Mouse (Mus musculus) hindbrain, embryonic 14.5 days (tissue): ENCODE measurements at regions not wholly inside any gene's neighbourhood (a gene's known extent, or its start where the extent isn't known, plus 50 kb on each side); places are given as distances from the start of the nearest gene placed in this dataset.
A peak's percentile ranks its signal among the peaks of the same experiment; 100 is the strongest.

Experiments
- ATAC-seq: fragments of 200-750 bp; cut with Nextera tagmentation; 2 replicates; pipeline ENCODE4 v1.8.0; 2017; ENCODE audit warnings: moderate number of reproducible peaks, mild to moderate bottlenecking, moderate TSS enrichment, moderate library complexity; ENCODE audit not compliant: low FRiP score
- DNase-seq: peaks from one replicate; pipeline ENCODE4 v3.0.0-alpha.2; 2015; ENCODE audit warnings: low spot score
- H3K27ac ChIP-seq: fragments of 300-500 bp; sonication (generic); 2 replicates; pipeline ENCODE4 v1.5.1; 2014; ENCODE audit warnings: mild to moderate bottlenecking, moderate library complexity
- H3K27me3 ChIP-seq: fragments of 300-500 bp; sonication (generic); 2 replicates; pipeline ENCODE4 v1.6.1; 2014; ENCODE audit warnings: mild to moderate bottlenecking, low read length, mixed read lengths; ENCODE audit not compliant: control insufficient read depth, insufficient read depth
- H3K36me3 ChIP-seq: fragments of 300-500 bp; sonication (generic); replicated peaks from 2 replicates; pipeline ENCODE4 v1.6.1; 2014; ENCODE audit not compliant: control insufficient read depth, insufficient read depth
- H3K4me1 ChIP-seq: fragments of 300-500 bp; sonication (generic); replicated peaks from 2 replicates; pipeline ENCODE4 v1.6.1; 2014; ENCODE audit warnings: antibody characterized with exemption, low read length, mixed read lengths; ENCODE audit not compliant: control insufficient read depth, insufficient read depth
- H3K4me2 ChIP-seq: fragments of 300-500 bp; sonication (generic); replicated peaks from 2 replicates; pipeline ENCODE4 v1.6.1; 2014; ENCODE audit warnings: mild to moderate bottlenecking, moderate library complexity
- H3K4me3 ChIP-seq: fragments of 300-500 bp; sonication (generic); replicated peaks from 2 replicates; pipeline ENCODE4 v1.5.1; 2014; ENCODE audit warnings: mild to moderate bottlenecking, low read length
- H3K9ac ChIP-seq: fragments of 300-500 bp; sonication (generic); 2 replicates; pipeline ENCODE4 v1.6.1; 2014
- H3K9me3 ChIP-seq: fragments of 300-500 bp; sonication (generic); 2 replicates; pipeline ENCODE4 v1.6.1; 2016; ENCODE audit warnings: low read length; ENCODE audit not compliant: control insufficient read depth
- WGBS: fragments of 180-500 bp; shearing (Covaris S2); extraction: QIAGEN DNeasy Blood & Tissue Kit; methylation state at CpG from one replicate; pipeline ENCODE4 v1.1.7; 2014; 5-methylcytosine and 5-hydroxymethylcytosine counted together

DNA sequence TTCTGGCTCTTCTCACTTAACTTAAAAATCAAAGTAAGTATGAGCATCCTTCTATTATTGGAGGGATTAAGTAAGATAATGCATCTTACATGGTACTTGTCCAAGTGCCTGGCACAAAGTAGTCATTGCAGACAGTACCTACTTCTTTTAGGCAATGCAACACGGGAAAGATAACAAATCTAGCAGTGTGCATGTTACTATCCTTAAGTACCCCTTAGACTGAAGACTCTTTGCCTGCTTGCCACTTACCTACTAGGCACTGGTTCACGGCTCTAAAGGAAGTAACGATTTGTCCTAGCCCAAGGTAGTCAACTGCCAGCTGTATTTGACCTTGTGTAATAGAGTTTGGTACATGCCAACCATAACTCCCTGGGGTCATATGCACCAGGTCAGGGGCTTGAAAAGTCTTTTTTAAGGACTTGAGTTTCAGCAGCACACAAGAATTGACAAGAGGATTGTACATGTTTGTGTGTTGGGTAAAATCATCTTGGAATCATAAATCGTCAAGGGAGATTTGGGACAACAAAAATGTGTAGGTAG, 1409.8 kb downstream of the Gsdmc2 start:
- no peak for ATAC-seq
- Histone ChIP-seq H3K4me3 (no peak overlapping the region), H3K4me1 (no peaks in the 10 kb centered on the region), H3K27ac (no peak overlapping the region), H3K36me3 (no peaks in the 10 kb centered on the region), H3K9ac (no peak overlapping the region), H3K9me3 (no peaks in the 10 kb centered on the region), H3K27me3 (no peaks in the 10 kb centered on the region), H3K4me2 (no peak overlapping the region)
- no peak for DNase-seq
- 94% methylated on average over 4 of the region's 4 CpGs for WGBS

DNA sequence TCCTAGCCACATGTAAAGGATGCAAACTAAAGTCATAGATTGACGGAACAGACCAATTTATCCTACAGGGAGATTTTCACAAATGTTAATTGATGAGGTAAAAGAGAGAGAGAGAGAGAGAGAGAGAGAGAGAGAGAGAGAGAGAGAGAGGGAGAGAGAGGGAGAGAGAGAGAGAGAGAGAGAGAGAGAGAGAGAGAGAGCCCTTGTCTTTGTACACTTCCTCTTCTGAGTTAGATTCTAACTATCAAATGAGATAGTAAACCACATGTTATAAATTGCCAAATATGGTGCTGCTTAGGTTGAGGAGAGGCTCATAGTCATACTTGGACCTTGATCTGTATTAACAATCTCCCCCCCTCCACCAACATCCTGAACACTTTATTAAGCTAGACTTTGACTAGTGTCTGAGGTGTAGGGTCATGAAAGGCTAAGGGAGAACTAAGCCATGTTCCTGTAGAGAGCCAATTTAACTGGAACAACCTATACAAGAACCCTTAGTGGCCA, 1412.2 kb downstream of the Gsdmc2 start:
- 97% methylated on average over 1 of the region's 1 CpGs for WGBS
- H3K4me1 ChIP-seq: no peaks in the 10 kb centered on the region
- ATAC-seq: no peak
- no peaks in the 10 kb centered on the region for H3K36me3 ChIP-seq
- no peak overlapping the region for H3K9ac ChIP-seq
- no peak for DNase-seq
- no peak overlapping the region for H3K4me2 ChIP-seq
- H3K27ac ChIP-seq: no peak overlapping the region
- no peak overlapping the region for H3K4me3 ChIP-seq
- no peaks in the 10 kb centered on the region for H3K9me3 ChIP-seq
- H3K27me3 ChIP-seq: no peaks in the 10 kb centered on the region

- ATAC-seq (no peak), DNase-seq (no peak)
- WGBS: 81% methylated on average over 1 of the region's 1 CpGs
- no peaks in the 10 kb centered on the region for H3K36me3 ChIP-seq
- H3K9me3 ChIP-seq: no peaks in the 10 kb centered on the region
- no peak overlapping the region for H3K4me2 ChIP-seq
- H3K27me3 ChIP-seq: no peaks in the 10 kb centered on the region
- no peaks in the 10 kb centered on the region for H3K4me1 ChIP-seq
- no peak overlapping the region for H3K27ac ChIP-seq
- H3K4me3 ChIP-seq: no peak overlapping the region
- no peak overlapping the region for H3K9ac ChIP-seq
Measured at GRCm38 (mm10) chr15:62431150-62431678, 1413.8 kb downstream of the Gsdmc2 start.

DNA sequence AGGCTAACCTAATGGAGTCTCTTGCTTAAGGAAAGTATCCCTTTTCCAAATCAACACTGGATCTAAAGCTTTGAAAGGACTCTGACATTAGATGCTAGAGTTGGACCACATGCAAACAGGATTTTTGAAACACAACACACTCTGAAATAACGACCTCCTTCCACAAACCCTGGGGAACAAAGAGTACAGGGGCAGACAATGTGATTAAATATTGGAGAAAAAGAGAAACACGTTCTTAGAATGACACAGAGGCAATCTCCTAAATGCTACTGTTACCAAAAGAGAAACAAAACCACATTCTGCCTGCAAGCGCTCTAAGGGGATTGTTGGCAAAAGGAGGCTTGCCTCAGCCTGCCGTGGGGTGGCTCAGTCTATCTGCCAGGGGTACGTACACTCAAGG, 1422.0 kb downstream of the Gsdmc2 start:
- Histone ChIP-seq H3K27me3 (no peaks in the 10 kb centered on the region), H3K27ac (no peak overlapping the region), H3K9me3 (no peaks in the 10 kb centered on the region), H3K4me1 (no peaks in the 10 kb centered on the region), H3K4me3 (no peak overlapping the region), H3K36me3 (no peaks in the 10 kb centered on the region), H3K4me2 (no peak overlapping the region), H3K9ac (no peak overlapping the region)
- ATAC-seq (no peak), DNase-seq (no peak)
- WGBS: 80% methylated on average over 5 of the region's 5 CpGs

GRCm38 (mm10) chr15:62421073-62421851, 1423.7 kb downstream of the Gsdmc2 start:
- 73% methylated on average over 7 of the region's 7 CpGs for WGBS
- Histone ChIP-seq H3K4me3 (no peak overlapping the region), H3K9ac (no peak overlapping the region), H3K9me3 (no peaks in the 10 kb centered on the region), H3K4me1 (no peaks in the 10 kb centered on the region), H3K36me3 (no peaks in the 10 kb centered on the region), H3K27ac (no peak overlapping the region), H3K27me3 (no peaks in the 10 kb centered on the region), H3K4me2 (no peak overlapping the region)
- ATAC-seq (peak; percentile 55; the same call in 1 of the 2 replicates), DNase-seq (no peak)

GRCm38 (mm10) chr15:62416691-62417090, 1428.3 kb downstream of the Gsdmc2 start:
- H3K9me3 ChIP-seq: no peaks in the 10 kb centered on the region
- ATAC-seq (no peak), DNase-seq (no peak)
- no peaks in the 10 kb centered on the region for H3K4me1 ChIP-seq
- H3K4me3 ChIP-seq: no peak overlapping the region
- H3K9ac ChIP-seq: no peak overlapping the region
- H3K36me3 ChIP-seq: no peaks in the 10 kb centered on the region
- no peaks in the 10 kb centered on the region for H3K27me3 ChIP-seq
- no peak overlapping the region for H3K27ac ChIP-seq
- H3K4me2 ChIP-seq: no peak overlapping the region

DNA sequence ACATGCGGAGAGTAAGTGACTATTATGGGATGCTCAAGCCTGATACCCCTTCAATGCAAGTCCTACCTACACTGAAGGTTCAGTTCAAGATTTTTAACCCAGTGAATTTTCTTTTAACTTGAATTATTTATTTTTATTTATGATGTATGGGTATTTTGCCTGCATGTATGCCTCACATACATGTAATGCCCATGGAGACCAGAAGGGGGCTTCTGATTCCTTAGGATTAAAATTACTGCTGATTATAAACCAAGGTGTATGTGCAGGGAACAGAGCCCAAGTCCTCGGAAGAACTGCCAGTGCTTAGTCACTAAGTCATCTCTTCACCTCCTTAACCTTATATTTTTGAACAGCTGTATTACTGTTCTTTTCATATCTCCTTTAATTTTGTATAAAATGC, 1431.3 kb downstream of the Gsdmc2 start:
- WGBS: 91% methylated on average over 2 of the region's 2 CpGs
- H3K4me2 ChIP-seq: no peak overlapping the region
- ATAC-seq: no peak
- H3K36me3 ChIP-seq: no peaks in the 10 kb centered on the region
- H3K9ac ChIP-seq: no peak overlapping the region
- H3K4me3 ChIP-seq: no peak overlapping the region
- no peaks in the 10 kb centered on the region for H3K27me3 ChIP-seq
- H3K4me1 ChIP-seq: no peaks in the 10 kb centered on the region
- no peaks in the 10 kb centered on the region for H3K9me3 ChIP-seq
- no peak overlapping the region for H3K27ac ChIP-seq
- no peak for DNase-seq

GRCm38 (mm10) chr15:62402142-62402541, 1442.8 kb downstream of the Gsdmc2 start:
- ATAC-seq: no peak
- no peak for DNase-seq
- 96% methylated on average over 5 of the region's 5 CpGs for WGBS

GRCm38 (mm10) chr15:62400984-62401609, 1443.9 kb downstream of the Gsdmc2 start:
- H3K9ac ChIP-seq: no peak overlapping the region
- H3K27me3 ChIP-seq: no peaks in the 10 kb centered on the region
- ATAC-seq (no peak), DNase-seq (no peak)
- H3K27ac ChIP-seq: no peak overlapping the region
- no peak overlapping the region for H3K4me2 ChIP-seq
- no peaks in the 10 kb centered on the region for H3K4me1 ChIP-seq
- no peaks in the 10 kb centered on the region for H3K36me3 ChIP-seq
- 71% methylated on average over 4 of the region's 4 CpGs for WGBS
- no peak overlapping the region for H3K4me3 ChIP-seq
- H3K9me3 ChIP-seq: no peaks in the 10 kb centered on the region

More at GRCm38 (mm10) chr15:62402142-62402541, 1442.8 kb downstream of the Gsdmc2 start:
- Histone ChIP-seq H3K27ac (no peak overlapping the region), H3K4me1 (no peaks in the 10 kb centered on the region), H3K36me3 (no peaks in the 10 kb centered on the region), H3K9me3 (no peaks in the 10 kb centered on the region), H3K4me2 (no peak overlapping the region), H3K27me3 (no peaks in the 10 kb centered on the region), H3K9ac (no peak overlapping the region), H3K4me3 (no peak overlapping the region)
